Mouse (Mus musculus) stomach, postnatal 0 days (tissue): Measurements from ENCODE around the gene Hexim1. TPM values are rescaled to one million over a fixed set of nuclear protein-coding genes. Genes with fewer than 3 reads are reported as not detected.
A peak's percentile ranks its signal among the peaks of the same experiment; 100 is the strongest.

ENCODE experiments used
- ATAC-seq: fragments of 200-750 bp; cut with Nextera tagmentation; 2 replicates; pipeline ENCODE4 v1.8.0; 2017; ENCODE audit not compliant: low FRiP score, low TSS enrichment
- DNase-seq: peaks from one replicate; pipeline ENCODE4 v3.0.0-alpha.2; 2016; ENCODE audit warnings: low spot score
- H3K27ac ChIP-seq: fragments of 300-500 bp; sonication (generic); replicated peaks from 2 replicates; pipeline ENCODE4 v1.5.1; 2014; ENCODE audit warnings: mild to moderate bottlenecking, control low read depth
- H3K27me3 ChIP-seq: fragments of 300-500 bp; sonication (generic); 2 replicates; pipeline ENCODE4 v1.6.1; 2014; ENCODE audit warnings: low read length; ENCODE audit not compliant: control insufficient read depth, insufficient read depth
- H3K36me3 ChIP-seq: fragments of 300-500 bp; sonication (generic); 2 replicates; pipeline ENCODE4 v1.6.1; 2014; ENCODE audit warnings: low read length, mixed read lengths; ENCODE audit not compliant: control insufficient read depth, insufficient read depth
- H3K4me1 ChIP-seq: fragments of 300-500 bp; sonication (generic); replicated peaks from 2 replicates; pipeline ENCODE4 v1.6.1; 2014; ENCODE audit warnings: antibody characterized with exemption; ENCODE audit not compliant: control insufficient read depth, insufficient read depth
- H3K4me2 ChIP-seq: fragments of 300-500 bp; sonication (generic); replicated peaks from 2 replicates; pipeline ENCODE4 v1.6.1; 2014; ENCODE audit warnings: low read depth, mild to moderate bottlenecking, control low read depth, moderate library complexity
- H3K4me3 ChIP-seq: fragments of 300-500 bp; sonication (generic); 2 replicates; pipeline ENCODE4 v1.5.1; 2014; ENCODE audit warnings: low read depth, low read length, control low read depth
- H3K9ac ChIP-seq: fragments of 300-500 bp; sonication (generic); 2 replicates; pipeline ENCODE4 v1.6.1; 2014; ENCODE audit warnings: mild to moderate bottlenecking, low read length, control low read depth, mixed read lengths
- H3K9me3 ChIP-seq: fragments of 300-500 bp; sonication (generic); 2 replicates; pipeline ENCODE4 v1.6.1; 2016; ENCODE audit warnings: low read length; ENCODE audit not compliant: control insufficient read depth
- CTCF ChIP-seq: IDR thresholded peaks from 2 replicates; pipeline ENCODE4 v1.5.1; 2016; ENCODE audit warnings: antibody characterized with exemption, low read depth, mild to moderate bottlenecking, moderate library complexity
- EP300 ChIP-seq: optimal IDR thresholded peaks from 2 replicates; pipeline ENCODE3; 2016; ENCODE audit warnings: antibody characterized with exemption
- WGBS: fragments of 180-500 bp; shearing (Covaris S2); extraction: QIAGEN DNeasy Blood & Tissue Kit; methylation state at CpG from one replicate; pipeline ENCODE4 v1.1.7; 2014; 5-methylcytosine and 5-hydroxymethylcytosine counted together
- polyA plus RNA-seq: library from polyadenylated mRNA; unstranded; fragments of >200 nt; fragmentation: Nextera tagmentation; extraction: Ambion mirVana; gene quantifications from 2 replicates; pipeline ENCODE4 v1.2.1, GENCODE M21; 2015

Gene Hexim1
- polyA plus RNA-seq, 1 experiment from 2014 or later = 3.8 TPM

- H3K27me3 ChIP-seq = no peaks in the 10 kb centered on the region
- no peak overlapping the region for H3K4me3 ChIP-seq
- peaks cover 5% of the 10 kb centered on the region for H3K4me1 ChIP-seq
- 73% methylated on average over 8 of the region's 8 CpGs for WGBS
- peak overlapping the region; percentile 85 for H3K4me2 ChIP-seq
- no peak overlapping the region for H3K27ac ChIP-seq
- no peaks in the 10 kb centered on the region for H3K9me3 ChIP-seq
- ATAC-seq (no peak), DNase-seq (no peak)
- TF ChIP-seq CTCF = no peak
- H3K36me3 ChIP-seq = no peaks in the 10 kb centered on the region; the same call in 1 of the 2 replicates
- H3K9ac ChIP-seq = no peak overlapping the region
Observed at GRCm38 (mm10) chr11:103100361-103100760, 15.7 kb upstream of the Hexim1 start.

- peak within 1 kb of the TSS; percentile 85 for H3K4me2 ChIP-seq
- peak within 1 kb of the TSS; percentile 71 for H3K9ac ChIP-seq
- no peaks in the 10 kb centered on the region for H3K9me3 ChIP-seq
- ATAC-seq = peak; percentile 43
- peak within 1 kb of the TSS; percentile 37 for H3K27ac ChIP-seq
- no peaks in the 10 kb centered on the region; the same call in 1 of the 2 replicates for H3K36me3 ChIP-seq
- H3K27me3 ChIP-seq = no peaks in the 10 kb centered on the region
- peak within 1 kb of the TSS; percentile 61 for H3K4me3 ChIP-seq
- peaks cover 5% of the 10 kb centered on the region for H3K4me1 ChIP-seq
- peak; percentile 85 for DNase-seq
- 0% methylated on average over 33 of the region's 34 CpGs for WGBS
- TF ChIP-seq CTCF (peak; percentile 17; the same call in 1 of the 2 replicates), EP300 (no peak)
Observed at GRCm38 (mm10) chr11:103101481-103101865, 14.6 kb upstream of the Hexim1 start, which contains the start of the genes Plcd3 and Acbd4. Gene Plcd3 (minus strand): TSS chr11:103101658. Gene Acbd4 (plus strand): TSS chr11:103101682.

GRCm38 (mm10) chr11:103101866-103102501 is 14.0 kb upstream of the Hexim1 start:
- Histone ChIP-seq H3K4me2 (peak overlapping the region; percentile 85), H3K4me3 (peak overlapping the region; percentile 61), H3K9ac (peak overlapping the region; percentile 71), H3K27ac (peak overlapping the region; percentile 37), H3K27me3 (no peaks in the 10 kb centered on the region), H3K36me3 (peaks cover 4% of the 10 kb centered on the region), H3K9me3 (no peaks in the 10 kb centered on the region), H3K4me1 (peaks cover 5% of the 10 kb centered on the region)
- DNase-seq (peak; percentile 69), ATAC-seq (peak; percentile 40)
- 2% methylated on average over 30 of the region's 30 CpGs for WGBS
- TF ChIP-seq CTCF (no peak), EP300 (no peak)

- no peaks in the 10 kb centered on the region for H3K9me3 ChIP-seq
- H3K9ac ChIP-seq = peak overlapping the region; percentile 71
- peak; percentile 98 for DNase-seq
- peak; percentile 93 for ATAC-seq
- no peaks in the 10 kb centered on the region for H3K27me3 ChIP-seq
- WGBS = under 1% methylated on average over 35 of the region's 35 CpGs
- TF ChIP-seq EP300 (peak; percentile 71), CTCF (peak; percentile 100)
- H3K4me3 ChIP-seq = peak overlapping the region; percentile 61
- H3K27ac ChIP-seq = peak overlapping the region; percentile 63
- peaks cover 4% of the 10 kb centered on the region for H3K36me3 ChIP-seq
- H3K4me1 ChIP-seq = peaks cover 3% of the 10 kb centered on the region
- H3K4me2 ChIP-seq = peak overlapping the region; percentile 86
Observed at GRCm38 (mm10) chr11:103102725-103103349, 13.2 kb upstream of the Hexim1 start.

GRCm38 (mm10) chr11:103103621-103104020 is 12.4 kb upstream of the Hexim1 start:
- H3K4me1 ChIP-seq = peaks cover 3% of the 10 kb centered on the region
- no peak for ATAC-seq
- WGBS = 53% methylated on average over 8 of the region's 8 CpGs
- no peaks in the 10 kb centered on the region for H3K9me3 ChIP-seq
- TF ChIP-seq CTCF = no peak
- TF ChIP-seq EP300 = no peak
- H3K27ac ChIP-seq = peak overlapping the region; percentile 63
- peak overlapping the region; percentile 61 for H3K9ac ChIP-seq
- DNase-seq = no peak
- no peaks in the 10 kb centered on the region for H3K27me3 ChIP-seq
- peak overlapping the region; percentile 57 for H3K4me3 ChIP-seq
- peak overlapping the region; percentile 86 for H3K4me2 ChIP-seq
- H3K36me3 ChIP-seq = peaks cover 4% of the 10 kb centered on the region

- no peak overlapping the region for H3K4me2 ChIP-seq
- H3K36me3 ChIP-seq = peaks cover 4% of the 10 kb centered on the region
- H3K27ac ChIP-seq = no peak overlapping the region
- DNase-seq (peak; percentile 54), ATAC-seq (no peak)
- TF ChIP-seq CTCF (no peak), EP300 (no peak)
- no peaks in the 10 kb centered on the region for H3K9me3 ChIP-seq
- H3K4me1 ChIP-seq = peaks cover 3% of the 10 kb centered on the region
- H3K4me3 ChIP-seq = no peak overlapping the region
- no peaks in the 10 kb centered on the region for H3K27me3 ChIP-seq
- WGBS = 54% methylated on average over 7 of the region's 7 CpGs
- no peak overlapping the region for H3K9ac ChIP-seq
Observed at GRCm38 (mm10) chr11:103104469-103104868, 11.6 kb upstream of the Hexim1 start.
